Mouse (Mus musculus) cortical plate, adult 2 months (tissue): ENCODE data around the gene Cnot4.

Source experiments
- CTCF ChIP-seq: fragments of 200-500 bp; IDR thresholded peaks from 2 replicates; pipeline ENCODE4 v1.5.1; 2011; ENCODE audit warnings: mild to moderate bottlenecking, control low read depth, low read length; ENCODE audit not compliant: insufficient read depth; ENCODE audit errors: extremely low read depth
- POLR2A ChIP-seq: fragments of 200-500 bp; IDR thresholded peaks from 2 replicates; pipeline ENCODE4 v1.6.1; 2011; ENCODE audit warnings: mild to moderate bottlenecking, low read length, control low read depth; ENCODE audit not compliant: insufficient read depth; ENCODE audit errors: extremely low read depth

GRCm38 (mm10) chr6:35002261-35002669, 131.3 kb downstream of the Cnot4 start:
- TF ChIP-seq CTCF (no peak), POLR2A (no peak)
